Comparison of ENCODE assay signal across 8 mouse cellular contexts in genomic region chr10:122447275-122447674, GRCm38 (mm10). TPM values are rescaled to one million over a fixed set of nuclear protein-coding genes. Genes with fewer than 3 reads are reported as not detected.
DNase-seq lines count a peak whose midpoint lies in the region; ATAC-seq and TF ChIP-seq lines count a peak whose summit lies in the region.

No protein-coding gene starts in this region.

- no peak overlapping the region for H3K27ac ChIP-seq in hindbrain, embryonic 11.5 days (ENCODE audit: low read depth, low read length)
- H3K27ac ChIP-seq in hindbrain, embryonic 13.5 days: no peak overlapping the region
- H3K27ac ChIP-seq in forebrain, postnatal 0 days (ENCODE audit: low read depth, low read length): no peak overlapping the region
- no peak overlapping the region for H3K27ac ChIP-seq in kidney, embryonic 15.5 days
- H3K27ac ChIP-seq in liver, adult 2 months (replicated peaks; ENCODE audit: insufficient read depth, low read depth, low read length): no peak overlapping the region; the same call in 1 of the 2 replicates
- no peak overlapping the region for H3K27ac ChIP-seq in neural tube, embryonic 14.5 days (ENCODE audit: low read depth, low read length)

- 23% methylated on average over 10 of the region's 10 CpGs for WGBS in hindbrain, embryonic 11.5 days
- WGBS in hindbrain, embryonic 13.5 days: 34% methylated on average over 8 of the region's 10 CpGs
- 19% methylated on average over 8 of the region's 10 CpGs for WGBS in forebrain, postnatal 0 days
- WGBS in kidney, embryonic 15.5 days: 19% methylated on average over 8 of the region's 10 CpGs
- 9% methylated on average over 9 of the region's 10 CpGs for WGBS in liver, adult 2 months
- 25% methylated on average over 8 of the region's 10 CpGs for WGBS in neural tube, embryonic 14.5 days

- TF ChIP-seq CTCF in forebrain, postnatal 0 days (IDR thresholded peaks at IDR 0.05; ENCODE audit: low read depth): peak; percentile 70
- peak; percentile 71 for TF ChIP-seq CTCF in liver, adult 2 months (IDR thresholded peaks at IDR 0.05; ENCODE audit: low read depth, low read length)

- no peak overlapping the region for H3K4me2 ChIP-seq in hindbrain, embryonic 11.5 days (replicated peaks; ENCODE audit: low read depth, low read length)
- no peak overlapping the region for H3K4me2 ChIP-seq in hindbrain, embryonic 13.5 days
- no peak overlapping the region for H3K4me2 ChIP-seq in forebrain, postnatal 0 days (ENCODE audit: low read depth)
- 0 out of 2 replicates have a peak overlapping the region, but pooled peaks have one; percentile 95 for H3K4me2 ChIP-seq in kidney, embryonic 15.5 days
- no peak overlapping the region for H3K4me2 ChIP-seq in neural tube, embryonic 14.5 days (ENCODE audit: low read depth, low read length)

- H3K27me3 ChIP-seq in hindbrain, embryonic 11.5 days (ENCODE audit: control insufficient read depth, insufficient read depth, low read length): peaks cover 25% of the 10 kb centered on the region
- H3K27me3 ChIP-seq in hindbrain, embryonic 13.5 days: peaks cover 43% of the 10 kb centered on the region
- peaks cover 19% of the 10 kb centered on the region for H3K27me3 ChIP-seq in forebrain, postnatal 0 days (ENCODE audit: insufficient read depth, low read length)
- peaks cover 43% of the 10 kb centered on the region for H3K27me3 ChIP-seq in kidney, embryonic 15.5 days
- H3K27me3 ChIP-seq in liver, adult 2 months (ENCODE audit: control insufficient read depth, insufficient read depth, low read length): no peaks in the 10 kb centered on the region
- peaks cover 21% of the 10 kb centered on the region for H3K27me3 ChIP-seq in neural tube, embryonic 14.5 days (ENCODE audit: control insufficient read depth, insufficient read depth, low read length)

- H3K79me2 ChIP-seq in liver, adult 2 months (ENCODE audit: control insufficient read depth, insufficient read depth, low read length): no peaks in the 10 kb centered on the region; the same call in 1 of the 2 replicates

- no peaks in the 10 kb centered on the region for H3K36me3 ChIP-seq in hindbrain, embryonic 11.5 days (ENCODE audit: control insufficient read depth, insufficient read depth, low read length)
- H3K36me3 ChIP-seq in hindbrain, embryonic 13.5 days: no peaks in the 10 kb centered on the region
- no peaks in the 10 kb centered on the region for H3K36me3 ChIP-seq in forebrain, postnatal 0 days (ENCODE audit: insufficient read depth)
- no peaks in the 10 kb centered on the region for H3K36me3 ChIP-seq in kidney, embryonic 15.5 days
- no peaks in the 10 kb centered on the region for H3K36me3 ChIP-seq in liver, adult 2 months (ENCODE audit: control insufficient read depth, insufficient read depth, low read length)
- H3K36me3 ChIP-seq in neural tube, embryonic 14.5 days (ENCODE audit: control insufficient read depth, insufficient read depth, low read length): no peaks in the 10 kb centered on the region

- ATAC-seq in hindbrain, embryonic 11.5 days (ENCODE audit: low FRiP score): peak; percentile 51; the same call in 1 of the 2 replicates
- ATAC-seq in hindbrain, embryonic 13.5 days (ENCODE audit: low FRiP score): no peak
- ATAC-seq in forebrain, postnatal 0 days: 0 out of 2 replicates have a peak, but pooled peaks have one; percentile 38
- peak; percentile 72; the same call in 1 of the 2 replicates for ATAC-seq in kidney, embryonic 15.5 days (replicated peaks; ENCODE audit: low FRiP score)
- peak; percentile 52; the same call in 1 of the 2 replicates for ATAC-seq in neural tube, embryonic 14.5 days (ENCODE audit: low read depth)

- no peak for TF ChIP-seq POLR2A in liver, adult 2 months (IDR thresholded peaks at IDR 0.05; ENCODE audit: extremely low read depth, insufficient read depth, low read length)

- peak; percentile 87 for DNase-seq in hindbrain, embryonic 11.5 days (ENCODE audit: low spot score)
- DNase-seq in c-Kit-positive CD71-positive TER-119-negative erythroid progenitor cells, embryonic 14.5 days (ENCODE audit: low read depth): peak; percentile 4
- DNase-seq in forebrain, postnatal 0 days: peak; percentile 80
- peak; percentile 81 for DNase-seq in liver, adult 2 months (ENCODE audit: extremely low read depth, low read depth, low spot score)
- peak; percentile 11 to 66 for DNase-seq in thymus, postnatal 10 days (ENCODE audit: low spot score in 2 of 2)

- H3K9me3 ChIP-seq in hindbrain, embryonic 11.5 days (ENCODE audit: control insufficient read depth, low read length): no peaks in the 10 kb centered on the region
- no peaks in the 10 kb centered on the region for H3K9me3 ChIP-seq in hindbrain, embryonic 13.5 days
- H3K9me3 ChIP-seq in forebrain, postnatal 0 days (ENCODE audit: low read length): no peaks in the 10 kb centered on the region
- no peaks in the 10 kb centered on the region for H3K9me3 ChIP-seq in kidney, embryonic 15.5 days (replicated peaks)
- no peaks in the 10 kb centered on the region for H3K9me3 ChIP-seq in neural tube, embryonic 14.5 days (ENCODE audit: control insufficient read depth, low read length)

- peaks cover 4% of the 10 kb centered on the region for H3K4me1 ChIP-seq in hindbrain, embryonic 11.5 days (replicated peaks; ENCODE audit: control insufficient read depth, insufficient read depth, low read length)
- peaks cover 19% of the 10 kb centered on the region for H3K4me1 ChIP-seq in hindbrain, embryonic 13.5 days (replicated peaks)
- no peaks in the 10 kb centered on the region for H3K4me1 ChIP-seq in forebrain, postnatal 0 days (ENCODE audit: insufficient read depth)
- H3K4me1 ChIP-seq in kidney, embryonic 15.5 days: peaks cover 21% of the 10 kb centered on the region
- H3K4me1 ChIP-seq in liver, adult 2 months (ENCODE audit: control insufficient read depth, insufficient read depth, low read length): 0 out of 2 replicates have a peak, but pooled peaks cover 5% of the 10 kb centered on the region
- peaks cover 8% of the 10 kb centered on the region; the same call in 1 of the 2 replicates for H3K4me1 ChIP-seq in neural tube, embryonic 14.5 days (ENCODE audit: control insufficient read depth, insufficient read depth, low read length)

- H3K4me3 ChIP-seq in hindbrain, embryonic 11.5 days (ENCODE audit: low read depth, low read length): no peak overlapping the region
- H3K4me3 ChIP-seq in hindbrain, embryonic 13.5 days: no peak overlapping the region
- no peak overlapping the region for H3K4me3 ChIP-seq in forebrain, postnatal 0 days (ENCODE audit: low read depth, low read length)
- no peak overlapping the region for H3K4me3 ChIP-seq in kidney, embryonic 15.5 days (replicated peaks)
- no peak overlapping the region for H3K4me3 ChIP-seq in liver, adult 2 months (ENCODE audit: insufficient read depth, low read depth, low read length)
- no peak overlapping the region for H3K4me3 ChIP-seq in neural tube, embryonic 14.5 days (ENCODE audit: low read depth, low read length)

- no peak overlapping the region for H3K9ac ChIP-seq in hindbrain, embryonic 11.5 days (ENCODE audit: low read depth, low read length)
- H3K9ac ChIP-seq in hindbrain, embryonic 13.5 days: no peak overlapping the region
- no peak overlapping the region for H3K9ac ChIP-seq in forebrain, postnatal 0 days
- no peak overlapping the region for H3K9ac ChIP-seq in kidney, embryonic 15.5 days
- no peak overlapping the region for H3K9ac ChIP-seq in liver, adult 2 months (ENCODE audit: low read depth, low read length)
- no peak overlapping the region for H3K9ac ChIP-seq in neural tube, embryonic 14.5 days (replicated peaks; ENCODE audit: low read depth, low read length)

RNA-seq across cellular contexts. Expression of gene Avpr1a, which starts 1.0 kb away (rescaled TPM):
- 0.32 and 0.39 TPM in 2 replicates for polyA plus RNA-seq in hindbrain, embryonic 11.5 days (2014; fragmentation: Nextera tagmentation; extraction: Ambion mirVana)
- 1.6 and 1.7 TPM in 2 replicates for polyA plus RNA-seq in hindbrain, embryonic 13.5 days (2015; fragmentation: Nextera tagmentation; extraction: Ambion mirVana)
- total RNA-seq in forebrain, postnatal 0 days (2014; rRNA removed): 3.0 and 3.3 TPM in 2 replicates
- polyA plus RNA-seq in forebrain, postnatal 0 days (2015; fragmentation: Nextera tagmentation; extraction: Ambion mirVana): 2.5 and 3.9 TPM in 2 replicates
- 3.0 and 3.8 TPM in 2 replicates for polyA plus RNA-seq in kidney, embryonic 15.5 days (2015; fragmentation: Nextera tagmentation; extraction: Ambion mirVana)
- total RNA-seq in liver, adult 2 months (2014; rRNA removed): 27.7 and 28.0 TPM in 2 replicates
- 31.9 and 42.4 TPM in 2 replicates for polyA plus RNA-seq in liver, adult 2 months (2012; rRNA removed)
- polyA plus RNA-seq in neural tube, embryonic 14.5 days (2014; fragmentation: Nextera tagmentation; extraction: Ambion mirVana): 3.6 and 4.9 TPM in 2 replicates

Comparison
In these comparisons a context has a peak if more than half of its experiments do, and no peak if none do; other contexts are left out.
1. DNase-seq: peak in every context shown above with its lines; median percentile 87 in hindbrain, embryonic 11.5 days; 81 in liver, adult 2 months; 80 in forebrain, postnatal 0 days; 38 in thymus, postnatal 10 days; 4 in c-Kit-positive CD71-positive TER-119-negative erythroid progenitor cells, embryonic 14.5 days.